Mouse (Mus musculus): ENCODE data around the gene Gm21970. TPM values are rescaled to one million over a fixed set of nuclear protein-coding genes. Genes with fewer than 3 reads are reported as not detected.
"Not testable (repeated sequence)": the region's sequence is repeated elsewhere in the genome, so short reads cannot be mapped to it uniquely, and the experiment has no call there.

The Gm21970 gene
- total RNA-seq, 2 experiments from 2014 or later = not detected

DNA sequence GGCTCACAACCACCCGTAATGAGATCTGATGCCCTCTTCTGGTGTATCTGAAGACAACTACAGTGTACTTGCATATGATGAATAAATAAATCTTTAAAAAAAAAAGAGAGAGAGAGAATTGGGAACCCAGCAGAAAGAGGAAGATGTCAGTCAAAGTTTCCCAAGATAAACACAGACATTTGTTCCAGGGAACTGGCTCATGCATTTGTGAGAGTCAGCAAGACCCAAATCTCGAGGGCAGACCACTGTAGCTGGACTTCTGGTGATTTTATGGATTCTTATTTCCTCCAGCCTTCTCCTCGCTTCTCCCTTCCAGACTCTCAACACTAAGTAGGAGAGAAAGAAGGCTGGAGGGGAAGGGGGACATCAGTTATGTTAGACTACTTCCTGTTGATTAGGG lies 46.6 kb downstream of the Gm21970 start:
- no peak for DNase-seq (ENCODE audit: low spot score in 2 of 2)

DNA sequence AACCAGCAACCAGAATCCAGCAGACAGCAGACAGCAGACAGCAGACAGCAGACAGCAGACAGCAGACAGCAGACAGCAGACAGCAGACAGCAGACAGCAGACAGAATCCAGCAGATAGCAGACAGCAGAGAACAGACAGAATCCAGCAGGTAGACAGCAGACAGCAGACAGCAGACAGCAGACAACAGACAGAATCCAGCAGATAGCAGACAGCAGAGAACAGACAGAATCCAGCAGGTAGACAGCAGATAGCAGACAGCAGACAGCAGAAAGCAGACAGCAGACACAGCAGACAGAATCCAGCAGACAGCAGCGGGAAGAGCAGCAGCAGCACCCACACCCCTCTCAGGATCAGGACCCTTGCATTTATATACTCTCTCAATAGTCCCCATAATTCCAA lies 47.1 kb downstream of the Gm21970 start:
- DNase-seq (ENCODE audit: low spot score in 2 of 2) = not testable (repeated sequence)

DNA sequence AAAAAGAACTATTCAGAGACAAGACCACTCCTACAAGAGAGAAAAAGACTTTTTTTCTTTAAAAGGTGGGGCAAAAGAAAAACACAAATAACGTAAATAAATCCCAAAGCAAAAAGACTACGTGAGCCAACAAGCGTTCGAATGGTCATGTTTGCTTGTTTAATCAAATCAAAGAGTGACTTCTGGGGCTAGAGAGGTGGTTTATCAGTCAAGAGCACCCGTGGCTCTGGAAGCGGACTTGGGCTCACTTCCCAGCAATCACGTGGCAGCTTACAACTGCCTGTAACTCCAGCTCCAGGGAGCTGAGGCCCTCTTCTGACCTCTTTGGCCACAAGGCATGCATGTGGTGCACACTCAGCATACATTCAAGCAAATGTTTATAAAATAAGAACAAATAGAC lies 49.8 kb downstream of the Gm21970 start:
- no peak for DNase-seq (ENCODE audit: low spot score in 2 of 2)

DNA sequence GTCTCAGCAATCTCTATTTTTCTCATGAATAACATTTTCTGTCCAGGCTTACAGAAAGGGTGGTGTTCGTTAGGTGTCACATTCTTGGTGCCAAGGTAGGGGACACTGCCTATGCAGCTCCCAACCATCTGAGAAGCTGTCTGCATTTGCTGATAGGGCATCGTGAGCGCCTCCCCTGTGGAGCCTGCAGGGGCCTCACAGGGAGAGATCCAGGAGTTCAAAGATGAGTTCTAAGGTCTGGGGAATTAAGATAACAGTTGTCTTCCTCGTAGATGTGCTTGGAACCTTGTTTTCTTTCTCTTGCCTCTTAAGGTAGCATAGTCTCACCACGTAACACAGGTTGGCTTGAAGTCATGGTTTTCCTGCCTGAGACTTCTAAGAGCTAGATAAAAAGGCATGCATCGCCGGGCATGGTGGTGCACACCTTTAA lies 50.3 kb downstream of the Gm21970 start:
- no peak for DNase-seq (ENCODE audit: low spot score in 2 of 2)

DNA sequence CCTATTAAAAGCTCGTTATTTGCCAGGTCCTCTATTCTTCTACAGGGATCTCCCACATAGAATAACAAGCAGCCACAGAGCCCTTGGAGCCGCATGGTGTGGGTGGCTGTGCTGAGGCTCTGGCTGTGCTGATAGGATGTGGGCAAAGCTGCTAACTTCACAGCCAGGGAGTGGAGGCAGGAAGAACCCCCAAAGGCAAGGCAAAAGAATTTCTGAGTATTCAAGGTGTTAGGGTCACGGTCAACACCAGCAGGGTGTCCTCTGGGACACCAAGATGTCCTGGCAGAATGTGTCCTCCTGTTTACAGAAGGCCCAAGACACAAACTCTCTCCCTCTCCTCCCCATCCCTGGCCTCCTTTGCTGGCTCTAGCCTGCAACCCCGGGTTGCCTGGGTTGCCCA lies 50.9 kb downstream of the Gm21970 start:
- DNase-seq (ENCODE audit: low spot score in 2 of 2) = peak in 1 of 2 experiments; percentile 34

DNA sequence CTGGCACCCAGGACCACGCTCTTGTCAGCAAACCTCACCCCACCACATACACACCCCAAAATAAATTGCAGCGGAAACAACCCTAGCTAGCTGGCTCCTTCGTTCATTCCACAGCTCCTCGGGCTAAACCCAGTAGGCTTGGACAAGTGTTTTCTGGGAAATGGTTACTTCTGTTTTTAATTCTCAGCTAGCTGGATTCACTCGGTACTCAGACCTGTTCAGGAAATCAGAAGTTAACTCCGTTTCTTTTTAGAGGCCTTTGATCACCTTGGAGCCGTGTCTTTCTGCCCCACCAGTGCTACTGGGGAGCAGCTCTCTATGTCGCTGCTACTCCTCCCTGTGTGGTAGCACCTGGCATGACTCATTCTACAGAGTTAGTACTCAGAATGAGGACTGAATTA lies 51.7 kb downstream of the Gm21970 start:
- no peak for DNase-seq (ENCODE audit: low spot score in 2 of 2)

DNA sequence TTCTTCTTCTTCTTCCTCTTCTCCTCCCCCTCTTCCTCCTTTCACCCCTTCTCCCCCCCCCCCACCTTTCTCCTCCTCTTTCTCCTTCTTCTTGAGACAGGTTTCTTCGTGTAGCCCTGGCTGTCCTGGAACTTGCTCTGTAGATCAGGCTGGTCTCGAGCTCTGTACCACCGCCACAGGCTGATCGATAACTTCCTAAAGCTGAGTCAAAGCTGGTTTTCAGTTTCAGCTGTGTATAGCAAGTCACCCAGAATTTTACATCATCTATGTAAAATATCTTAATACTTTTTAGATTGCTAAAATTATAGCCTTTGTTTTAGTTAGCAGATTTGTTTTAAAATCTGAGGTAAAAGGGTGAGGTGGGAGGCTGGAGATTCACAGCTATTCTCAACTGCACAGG lies 53.3 kb downstream of the Gm21970 start:
- DNase-seq (ENCODE audit: low spot score in 2 of 2) = no peak

DNA sequence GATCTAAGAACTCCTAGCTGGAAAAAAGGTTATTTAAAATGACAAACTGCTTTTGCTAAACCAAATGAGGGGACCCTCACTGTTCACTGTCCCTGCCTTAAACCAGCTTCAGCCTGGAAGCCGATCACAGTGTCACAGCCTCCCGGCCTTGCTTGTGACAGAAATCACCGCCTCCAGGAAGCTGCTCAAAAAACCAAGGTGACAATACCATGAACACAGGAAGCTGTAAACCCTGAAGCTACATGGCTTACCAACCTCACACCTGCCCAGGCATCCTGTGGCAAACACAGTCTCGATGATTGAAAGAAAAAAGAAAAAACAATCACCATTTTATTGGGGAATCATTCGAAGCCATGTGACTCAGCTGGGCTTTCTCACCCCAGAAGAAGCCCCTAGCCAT lies 54.0 kb downstream of the Gm21970 start:
- no peak for DNase-seq (ENCODE audit: low spot score in 2 of 2)

DNA sequence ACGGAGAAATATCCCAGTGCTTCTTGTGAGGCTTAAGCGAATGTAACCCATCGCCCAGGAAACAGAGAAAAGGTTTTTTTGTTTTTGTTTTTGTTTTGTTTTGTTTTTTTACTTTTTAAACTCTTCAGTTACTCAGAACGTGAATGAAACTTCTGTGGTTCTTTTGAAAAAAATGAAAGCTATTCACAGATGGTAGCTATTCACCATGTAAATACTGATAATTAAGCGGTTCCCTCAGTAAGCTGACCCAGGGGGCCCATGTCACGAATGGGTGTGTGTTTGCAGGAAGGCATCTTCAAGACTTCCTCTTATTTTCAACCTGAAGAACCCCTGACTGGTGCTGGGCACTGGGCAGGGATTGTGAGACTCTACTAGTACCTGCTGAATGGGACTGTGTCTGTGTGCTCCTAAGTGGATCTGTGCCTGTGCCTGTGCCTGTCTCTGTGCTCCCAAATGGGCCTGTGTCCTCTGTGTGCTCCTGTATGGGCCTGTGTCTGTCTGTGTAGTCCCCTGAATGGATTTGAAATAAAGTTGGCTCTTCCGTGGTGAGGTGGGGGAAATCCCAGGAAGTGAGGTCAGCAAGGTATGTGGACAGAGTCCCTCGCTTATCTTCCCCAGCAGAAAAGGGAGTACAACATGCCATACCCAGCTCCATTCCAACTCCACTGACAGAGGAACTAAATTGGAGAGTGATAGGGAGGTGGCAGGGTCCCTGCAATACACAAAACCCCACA lies 55.4 kb downstream of the Gm21970 start:
- no peak for DNase-seq (ENCODE audit: low spot score in 2 of 2)

DNA sequence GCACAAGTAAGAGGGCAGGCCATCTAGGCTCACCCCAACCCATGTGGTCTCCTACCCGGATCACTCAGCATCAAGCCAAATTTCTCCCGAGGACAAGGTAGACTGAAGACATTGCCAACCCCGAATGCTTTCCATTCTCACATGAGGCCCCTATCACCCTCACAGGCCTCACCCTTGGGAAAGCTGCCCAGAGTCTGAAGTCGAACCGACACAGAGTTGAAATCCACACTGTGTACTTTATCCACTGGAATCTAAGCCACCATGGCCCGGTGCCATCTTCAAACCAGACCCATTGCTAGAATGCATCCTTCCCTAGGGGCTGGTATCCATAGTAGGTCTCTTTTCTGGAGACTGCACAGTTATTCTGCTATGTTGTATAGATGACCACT lies 56.0 kb downstream of the Gm21970 start:
- DNase-seq (ENCODE audit: low spot score in 2 of 2) = no peak

DNA sequence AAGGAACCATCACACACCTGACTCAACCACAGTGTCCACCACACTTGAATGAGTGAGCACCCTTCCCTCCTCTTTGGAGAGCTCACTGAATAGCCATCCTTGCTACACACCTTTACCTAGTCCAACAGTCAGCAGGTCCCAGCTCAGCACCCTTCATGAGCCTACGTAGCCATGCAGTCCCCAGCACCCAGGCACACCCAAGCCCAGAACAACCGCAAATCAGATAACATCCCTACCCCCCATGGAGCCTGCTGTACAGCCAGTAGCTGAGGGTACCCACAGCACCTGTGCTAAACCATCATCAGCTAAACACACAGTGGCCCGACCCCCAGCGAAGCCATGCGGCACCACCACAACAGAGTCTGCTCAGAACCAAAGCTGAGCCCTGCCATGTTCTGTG lies 56.6 kb downstream of the Gm21970 start:
- no peak for DNase-seq (ENCODE audit: low spot score in 2 of 2)

DNA sequence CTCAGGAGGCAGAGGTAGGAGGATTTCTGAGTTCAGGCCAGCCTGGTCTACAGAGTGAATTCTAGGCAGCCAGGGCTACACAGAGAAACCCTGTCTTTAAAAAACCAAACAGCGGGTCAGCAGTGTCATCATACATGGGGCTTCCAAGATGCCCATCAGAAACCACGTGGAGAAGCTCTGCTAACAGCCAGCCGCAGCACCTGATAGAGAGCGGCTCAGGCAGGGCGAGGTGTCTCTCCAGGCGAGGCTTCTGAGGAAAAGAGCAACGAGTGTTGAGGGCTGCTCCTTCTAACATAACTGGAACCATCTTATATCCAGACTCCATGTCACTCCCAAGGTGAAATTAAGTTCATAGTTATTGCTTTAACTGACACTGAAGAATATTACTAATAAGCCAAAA lies 57.4 kb downstream of the Gm21970 start:
- DNase-seq (ENCODE audit: low spot score in 2 of 2) = no peak

DNA sequence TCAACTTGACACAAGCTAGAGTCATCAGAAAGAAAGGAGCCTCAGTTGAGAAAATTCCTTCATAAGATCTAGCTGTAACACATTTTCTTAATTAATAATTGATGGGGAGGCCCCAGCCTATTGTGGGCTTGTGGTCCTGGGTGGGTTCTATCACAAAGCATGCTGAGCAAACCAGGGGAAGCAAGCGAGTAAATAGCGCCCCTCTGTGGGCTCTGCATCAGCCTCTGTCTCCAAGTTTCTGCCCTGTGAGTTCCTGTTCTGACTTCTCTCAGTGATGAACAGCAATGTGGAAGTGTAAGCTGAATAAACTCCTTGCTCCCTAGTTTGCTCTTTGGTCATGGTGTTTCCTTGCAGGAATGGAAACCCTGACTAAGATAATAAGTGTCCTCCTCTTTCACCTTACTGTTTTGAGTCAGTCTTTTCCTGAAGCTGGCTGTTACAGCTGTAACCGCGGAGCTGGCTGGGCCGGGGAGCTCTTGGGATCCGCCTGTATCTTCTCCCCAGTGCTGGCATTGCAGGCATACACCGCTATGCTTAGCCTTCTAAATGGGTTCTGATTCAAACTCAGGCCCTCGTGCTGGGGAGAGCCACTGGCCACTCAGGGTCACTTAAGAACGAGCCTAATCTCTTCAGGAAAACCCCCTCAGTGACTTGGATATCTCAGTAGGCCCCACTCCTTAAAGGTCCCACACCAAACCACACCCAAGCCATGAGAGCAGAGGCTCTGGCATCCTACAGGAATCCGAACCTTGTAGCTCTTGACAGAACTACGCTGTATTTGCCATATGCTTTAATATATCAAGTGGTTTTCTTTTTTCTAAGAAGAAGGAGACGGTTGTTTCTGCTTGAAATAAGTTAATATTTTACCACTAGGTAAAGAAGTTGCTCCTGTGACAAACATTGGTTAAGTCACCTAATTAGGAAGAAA lies 58.9 kb downstream of the Gm21970 start:
- DNase-seq (ENCODE audit: low spot score in 2 of 2) = no peak

DNA sequence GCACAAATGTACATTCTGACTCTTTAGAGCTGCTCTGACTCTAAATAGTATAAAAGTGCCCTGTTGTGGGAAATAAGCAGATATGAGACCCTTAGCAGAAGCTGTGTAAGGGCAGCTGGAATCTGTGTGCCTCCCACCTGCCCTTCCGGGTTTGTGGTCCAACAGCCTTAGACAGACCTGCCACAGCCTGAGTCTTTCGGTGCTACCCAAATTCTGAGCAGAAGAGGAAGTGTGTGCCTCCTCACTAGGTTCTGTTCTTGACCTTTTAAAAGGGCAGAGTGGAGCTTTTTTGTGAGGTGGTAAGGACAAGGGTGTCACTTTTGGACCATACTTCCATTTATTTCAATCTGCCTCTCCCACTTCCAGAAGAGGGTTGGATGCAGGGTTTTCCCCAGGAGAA lies 60.4 kb downstream of the Gm21970 start:
- no peak for DNase-seq (ENCODE audit: low spot score in 2 of 2)

DNA sequence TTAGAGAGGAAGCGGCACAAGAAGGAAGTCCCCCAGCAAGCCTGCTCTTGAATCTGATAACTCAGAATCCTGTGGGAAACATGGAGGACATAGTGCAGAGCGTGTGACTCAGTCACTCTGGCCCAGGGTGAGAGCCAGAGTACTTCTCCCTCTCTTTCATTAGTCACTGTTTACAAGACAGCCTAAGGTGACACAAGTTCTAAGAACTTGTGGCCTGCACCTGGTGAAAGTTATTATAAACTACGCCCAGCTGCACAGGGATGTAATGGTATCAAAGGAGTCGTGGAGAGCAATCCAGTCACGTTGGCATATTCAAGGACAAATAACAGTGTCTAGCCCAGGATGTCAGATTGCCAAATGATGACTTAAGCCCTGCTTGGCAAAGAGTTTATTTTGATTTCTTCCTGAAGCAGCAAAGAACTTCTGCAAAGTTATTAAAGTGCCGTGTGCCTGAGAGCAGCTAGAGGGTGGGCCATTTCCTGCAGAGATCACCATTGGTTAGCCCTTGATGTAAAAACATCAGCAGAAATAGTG lies 60.9 kb downstream of the Gm21970 start:
- no peak for DNase-seq (ENCODE audit: low spot score in 2 of 2)

DNA sequence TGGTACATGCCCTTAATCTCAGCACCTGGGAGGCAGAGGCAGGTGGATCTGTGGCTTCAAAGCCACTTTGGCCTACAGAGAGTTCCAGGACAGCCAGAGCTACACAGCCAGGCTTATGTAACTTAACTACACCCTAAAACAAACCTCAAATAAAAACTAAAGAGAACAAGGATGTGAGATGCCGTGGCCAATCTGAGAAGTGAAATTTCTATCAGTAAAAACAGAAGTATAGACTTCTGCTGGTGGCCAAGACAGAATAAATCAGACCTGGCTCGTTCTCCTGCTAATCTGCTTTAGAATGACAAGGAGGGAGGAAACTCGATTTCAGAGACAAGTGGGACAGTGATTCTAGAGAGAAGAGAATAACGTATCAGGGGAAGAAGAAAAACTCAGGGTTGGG lies 64.3 kb downstream of the Gm21970 start:
- DNase-seq (ENCODE audit: low spot score in 2 of 2) = no peak

DNA sequence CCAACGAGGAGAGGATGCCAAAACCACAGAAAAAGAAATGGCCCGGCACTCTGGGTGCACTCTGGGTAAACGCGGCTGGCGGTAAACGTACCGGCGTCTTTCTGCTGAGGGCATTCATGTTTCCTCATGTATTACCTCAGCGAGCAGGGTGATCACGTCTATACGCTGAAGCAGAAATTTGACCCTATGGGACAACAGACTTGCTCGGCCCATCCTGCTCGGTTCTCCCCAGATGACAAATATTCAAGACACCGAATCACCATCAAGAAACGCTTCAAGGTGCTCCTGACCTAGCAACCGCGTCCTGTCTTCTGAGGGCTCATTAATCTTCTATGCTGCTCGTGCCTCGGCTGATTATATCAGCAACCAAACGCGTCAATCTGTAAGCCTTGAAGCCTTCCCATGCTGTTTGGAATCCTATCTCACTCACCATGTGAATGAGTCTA lies 66.8 kb downstream of the Gm21970 start:
- no peak for DNase-seq (ENCODE audit: low spot score in 2 of 2)

DNA sequence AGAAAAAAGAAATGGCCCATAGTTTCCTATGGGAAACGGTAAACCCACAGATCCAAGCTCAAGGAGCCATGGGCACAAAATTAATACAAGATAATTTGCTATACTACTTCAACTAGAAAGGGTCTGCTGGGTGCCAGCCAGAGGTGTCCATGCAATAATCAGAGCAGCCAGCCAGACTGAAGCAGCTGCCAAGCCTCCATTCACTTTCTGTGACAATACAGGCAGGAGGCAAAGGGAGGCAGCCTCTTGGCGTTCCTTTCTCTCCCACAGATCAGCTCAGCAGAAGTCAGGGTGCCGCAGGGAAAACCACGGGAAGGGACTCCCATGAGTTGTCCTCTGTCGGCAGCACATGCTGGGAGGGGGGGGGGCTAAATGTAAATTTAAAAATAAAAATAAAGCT lies 67.5 kb downstream of the Gm21970 start:
- DNase-seq (ENCODE audit: low spot score in 2 of 2) = no peak

DNA sequence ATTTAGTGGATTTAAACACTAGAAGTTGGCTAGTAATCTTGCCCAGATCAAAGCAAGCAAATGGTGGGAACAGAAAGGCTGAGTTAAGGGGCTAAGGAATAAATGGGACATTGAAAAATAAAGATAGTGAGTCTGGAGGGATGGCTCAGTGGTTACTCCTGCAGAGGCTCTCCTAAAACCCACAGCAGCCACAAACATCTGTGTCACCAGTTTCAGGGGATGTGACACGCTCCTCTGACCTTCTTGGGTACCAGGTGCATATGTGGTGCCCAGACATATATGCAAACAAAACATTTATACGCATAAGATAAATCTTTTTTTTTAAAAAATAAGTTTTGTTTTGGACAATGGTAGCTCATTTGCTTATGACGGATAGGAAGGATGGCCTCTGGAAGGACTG lies 67.9 kb downstream of the Gm21970 start:
- no peak for DNase-seq (ENCODE audit: low spot score in 2 of 2)

DNA sequence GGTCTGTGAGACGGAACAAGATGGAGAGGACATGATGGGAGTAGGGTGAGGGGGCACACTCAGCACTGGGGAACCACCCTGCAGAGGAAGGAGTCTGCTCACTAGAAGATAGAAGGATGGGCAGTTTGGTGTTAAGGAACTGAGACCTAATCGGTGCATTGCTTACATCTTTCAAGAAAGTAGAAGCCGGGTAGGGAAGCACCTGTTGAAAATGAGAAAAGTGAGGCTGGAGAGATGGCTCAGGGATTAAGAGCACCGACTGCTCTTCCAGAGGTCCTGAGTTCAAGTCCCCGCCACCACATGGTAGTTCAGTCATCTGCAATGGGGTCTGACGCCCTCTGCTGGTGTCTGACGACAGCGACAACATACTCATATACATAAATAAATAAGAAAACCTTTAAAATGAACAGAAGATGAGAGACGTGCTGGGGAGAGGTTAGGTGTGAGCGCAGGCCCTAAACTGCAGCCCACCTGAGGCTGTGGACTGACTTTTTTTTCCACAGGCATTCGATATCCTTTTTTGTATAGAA lies 68.4 kb downstream of the Gm21970 start:
- DNase-seq (ENCODE audit: low spot score in 2 of 2) = no peak

DNA sequence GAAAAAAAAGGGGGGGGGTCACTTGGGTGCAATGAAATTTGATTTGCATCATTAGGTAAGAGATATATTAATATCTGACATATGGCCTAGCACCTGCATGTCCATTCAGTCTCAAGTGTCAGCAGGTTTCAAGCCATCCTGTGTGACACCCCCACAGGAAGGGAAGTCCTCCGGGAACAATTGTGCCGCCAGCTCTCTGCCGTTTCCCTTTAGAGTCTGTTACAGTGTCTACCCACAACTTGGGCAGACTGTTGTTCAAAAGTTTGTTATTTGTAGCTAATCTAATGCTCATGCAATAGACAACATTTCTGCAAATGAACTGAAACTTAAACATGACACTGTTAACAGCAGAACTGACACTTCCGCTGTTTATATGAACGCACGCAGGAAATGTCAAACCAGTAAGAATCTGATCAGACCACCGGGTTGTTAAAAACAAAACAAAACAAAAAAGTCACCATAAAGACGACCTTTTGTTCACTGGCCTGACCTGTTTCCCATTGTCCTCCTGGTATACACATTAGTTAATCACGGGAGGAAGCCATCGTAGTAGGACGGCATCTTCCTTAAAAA lies 69.6 kb downstream of the Gm21970 start:
- no peak for DNase-seq (ENCODE audit: low spot score in 2 of 2)

DNA sequence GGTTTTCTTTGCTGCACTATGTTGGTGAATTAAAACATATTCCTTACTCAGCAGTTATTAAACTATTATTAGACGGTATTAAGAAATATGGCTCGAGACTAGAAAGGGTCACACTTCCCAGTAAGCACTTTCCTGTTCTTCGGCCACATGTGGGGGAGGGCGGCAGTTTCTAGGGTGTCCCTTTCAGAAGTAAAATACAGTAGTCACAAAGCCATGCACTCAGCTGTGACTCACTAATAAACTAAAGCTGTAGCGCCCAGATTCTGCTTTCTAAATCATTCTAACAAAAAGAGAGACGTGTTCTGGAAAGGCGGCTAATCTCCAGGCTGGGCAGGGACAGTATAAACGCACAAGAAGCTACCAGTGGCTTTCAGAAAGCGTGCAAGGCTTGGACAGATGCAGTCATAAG lies 70.3 kb downstream of the Gm21970 start:
- DNase-seq (ENCODE audit: low spot score in 2 of 2) = no peak

Measured in layer of hippocampus, adult 18-20 months (tissue).